Mouse (Mus musculus) CH12.LX (cell line): ENCODE data around the gene Ppil1. TPM values are rescaled to one million over a fixed set of nuclear protein-coding genes. Genes with fewer than 3 reads are reported as not detected.
"Not testable (repeated sequence)": the region's sequence is repeated elsewhere in the genome, so short reads cannot be mapped to it uniquely, and the experiment has no call there.

Experiments
- DNase-seq: peaks from one replicate; pipeline ENCODE4 v3.0.0-alpha.2; 2013; ENCODE audit errors: extremely low read depth
- H3K27ac ChIP-seq: 2 replicates; pipeline ENCODE4 v1.5.1; 2012; ENCODE audit warnings: low read depth, mild to moderate bottlenecking, control low read depth, moderate library complexity; ENCODE audit not compliant: insufficient read depth
- H3K27me3 ChIP-seq: replicated peaks from 2 replicates; pipeline ENCODE3; 2012; ENCODE audit warnings: inconsistent platforms
- H3K36me3 ChIP-seq, 2 experiments: replicated peaks in 1 of 2; 2 replicates each; pipeline versions ENCODE3 to v1.6.1; 2012; ENCODE audit warnings: inconsistent platforms in 1 of 2, low read length in 1 of 2, mild to moderate bottlenecking in 1 of 2, mixed read lengths in 1 of 2, moderate library complexity in 1 of 2; ENCODE audit not compliant: control insufficient read depth in 1 of 2, insufficient read depth in 1 of 2
- H3K4me1 ChIP-seq, 2 experiments: 2 replicates each; pipeline ENCODE4 v1.6.1; 2012; ENCODE audit warnings: inconsistent platforms in 1 of 2, moderate library complexity in 1 of 2; ENCODE audit not compliant: insufficient read depth in 2 of 2, control insufficient read depth in 1 of 2
- H3K4me2 ChIP-seq: 2 replicates; pipeline ENCODE4 v1.6.1; 2012; ENCODE audit warnings: low read depth, mild to moderate bottlenecking, control low read depth; ENCODE audit not compliant: poor library complexity, insufficient read depth, severe bottlenecking
- H3K4me3 ChIP-seq, 3 experiments: fragments of 150-350 bp in 1 of 3; sonication (generic) in 1 of 3; replicated peaks in 1 of 3; 2 replicates each; pipeline versions ENCODE3 to v1.5.1; 2011 to 2012; ENCODE audit warnings: low read depth in 2 of 3, low read length in 2 of 3, mild to moderate bottlenecking in 2 of 3, moderate library complexity in 2 of 3, control low read depth in 1 of 3, improper control_type of control experiment in 1 of 3, inconsistent platforms in 1 of 3, mixed read lengths in 1 of 3; ENCODE audit not compliant: poor library complexity in 1 of 3
- H3K79me2 ChIP-seq: replicated peaks from 2 replicates; pipeline ENCODE4 v1.6.1; 2012; ENCODE audit warnings: mild to moderate bottlenecking, moderate library complexity; ENCODE audit not compliant: control insufficient read depth, poor library complexity, insufficient read depth, severe bottlenecking; ENCODE audit errors: extremely low read depth
- H3K9ac ChIP-seq: 2 replicates; pipeline ENCODE4 v1.6.1; 2012; ENCODE audit warnings: low read depth, mild to moderate bottlenecking, control low read depth, moderate library complexity; ENCODE audit not compliant: insufficient read depth
- H3K9me3 ChIP-seq: replicated peaks from 2 replicates; pipeline ENCODE3; 2012; ENCODE audit warnings: low read length, inconsistent platforms, mixed read lengths
- BHLHE40 ChIP-seq: IDR thresholded peaks from 2 replicates; pipeline ENCODE4 v1.6.1; 2011; ENCODE audit warnings: mild to moderate bottlenecking, low read depth, low read length, improper control_type of control experiment
- CHD1 ChIP-seq: IDR thresholded peaks from 2 replicates; pipeline ENCODE4 v1.6.1; 2012; ENCODE audit warnings: low read depth, low read length, improper control_type of control experiment, inconsistent platforms
- CHD2 ChIP-seq: IDR thresholded peaks from 2 replicates; pipeline ENCODE4 v1.6.1; 2011; ENCODE audit warnings: low read length, improper control_type of control experiment
- EP300 ChIP-seq: IDR thresholded peaks from 2 replicates; pipeline ENCODE4 v1.6.1; 2011; ENCODE audit warnings: low read length, improper control_type of control experiment
- ETS1 ChIP-seq: conservative IDR thresholded peaks from 2 replicates; pipeline ENCODE4 v1.6.1; 2012; ENCODE audit warnings: low read depth, mild to moderate bottlenecking, inconsistent platforms, low read length, improper control_type of control experiment, moderate library complexity
- GABPA ChIP-seq: IDR thresholded peaks from 2 replicates; pipeline ENCODE4 v1.6.1; 2012; ENCODE audit warnings: low read depth, low read length, improper control_type of control experiment, inconsistent platforms; ENCODE audit not compliant: insufficient replicate concordance
- IRF4 ChIP-seq: IDR thresholded peaks from 2 replicates; pipeline ENCODE4 v1.6.1; 2014; ENCODE audit warnings: low read depth, mild to moderate bottlenecking, inconsistent platforms, low read length, improper control_type of control experiment
- JUN ChIP-seq: IDR thresholded peaks from 2 replicates; pipeline ENCODE4 v1.6.1; 2011; ENCODE audit warnings: low read depth, mild to moderate bottlenecking, low read length, improper control_type of control experiment, moderate library complexity; ENCODE audit not compliant: insufficient read depth
- KAT2A ChIP-seq: IDR thresholded peaks from 2 replicates; pipeline ENCODE4 v1.6.1; 2012; ENCODE audit warnings: low read length, improper control_type of control experiment, inconsistent platforms; ENCODE audit not compliant: insufficient replicate concordance
- MAFK ChIP-seq: IDR thresholded peaks from 2 replicates; pipeline ENCODE4 v1.6.1; 2011; ENCODE audit warnings: low read length, improper control_type of control experiment; ENCODE audit not compliant: insufficient replicate concordance
- MAX ChIP-seq: IDR thresholded peaks from 2 replicates; pipeline ENCODE4 v1.6.1; 2011; ENCODE audit warnings: low read length, improper control_type of control experiment
- MAZ ChIP-seq: IDR thresholded peaks from 2 replicates; pipeline ENCODE4 v1.6.1; 2012; ENCODE audit warnings: low read depth, mild to moderate bottlenecking, inconsistent platforms, low read length, improper control_type of control experiment, moderate library complexity
- MEF2A ChIP-seq: IDR thresholded peaks from 2 replicates; pipeline ENCODE4 v1.6.1; 2014; ENCODE audit warnings: low read depth, mild to moderate bottlenecking, inconsistent platforms, low read length, improper control_type of control experiment, borderline replicate concordance
- MXI1 ChIP-seq: IDR thresholded peaks from 2 replicates; pipeline ENCODE4 v1.6.1; 2011; ENCODE audit warnings: mild to moderate bottlenecking, low read depth, low read length, improper control_type of control experiment
- MYC ChIP-seq: IDR thresholded peaks from 2 replicates; pipeline ENCODE4 v1.6.1; 2011; ENCODE audit warnings: low read depth, mild to moderate bottlenecking, improper control_type of control experiment, low read length
- NELFE ChIP-seq: IDR thresholded peaks from 2 replicates; pipeline ENCODE4 v1.6.1; 2011; ENCODE audit warnings: low read depth, low read length, improper control_type of control experiment
- NRF1 ChIP-seq: IDR thresholded peaks from 2 replicates; pipeline ENCODE4 v1.6.1; 2014; ENCODE audit warnings: low read depth, mild to moderate bottlenecking, inconsistent platforms, low read length, improper control_type of control experiment, moderate library complexity
- PAX5 ChIP-seq: IDR thresholded peaks from 2 replicates; pipeline ENCODE4 v1.6.1; 2012; ENCODE audit warnings: low read length, inconsistent platforms, mixed read lengths
- POLR2A ChIP-seq: IDR thresholded peaks from 2 replicates; pipeline ENCODE4 v1.6.1; 2011; ENCODE audit warnings: low read depth, mild to moderate bottlenecking, improper control_type of control experiment, low read length
- SIN3A ChIP-seq: IDR thresholded peaks from 2 replicates; pipeline ENCODE4 v1.6.1; 2012; ENCODE audit warnings: low read length, improper control_type of control experiment, inconsistent platforms
- UBTF ChIP-seq: IDR thresholded peaks from 2 replicates; pipeline ENCODE4 v1.6.1; 2012; ENCODE audit warnings: low read depth, mild to moderate bottlenecking, inconsistent platforms, low read length, improper control_type of control experiment, moderate library complexity
- USF1 ChIP-seq: IDR thresholded peaks from 2 replicates; pipeline ENCODE4 v1.6.1; 2014; ENCODE audit warnings: low read depth, mild to moderate bottlenecking, inconsistent platforms, low read length, improper control_type of control experiment
- USF2 ChIP-seq: conservative IDR thresholded peaks from 2 replicates; pipeline ENCODE4 v1.6.1; 2011; ENCODE audit warnings: low read depth, low read length, improper control_type of control experiment
- ZC3H11A ChIP-seq: IDR thresholded peaks from 2 replicates; pipeline ENCODE4 v1.6.1; 2012; ENCODE audit warnings: low read depth, mild to moderate bottlenecking, inconsistent platforms, low read length, improper control_type of control experiment
- ZMIZ1 ChIP-seq: IDR thresholded peaks from 2 replicates; pipeline ENCODE4 v1.6.1; 2012; ENCODE audit warnings: low read depth, mild to moderate bottlenecking, inconsistent platforms, low read length, improper control_type of control experiment
- dilution Hi-C: fragments of 300-500 bp; cut with MboI; formaldehyde crosslinking; loops from 2 replicates; pipeline ENCODE4 v1.14.3; 2020; ENCODE audit warnings: low sequenced_read_pairs; ENCODE audit not compliant: extremely low pct_unique_long_range_greater_than_20kb, extremely low pct_ligation_motif_present
- in situ Hi-C: fragments of 300-500 bp; cut with MboI; formaldehyde crosslinking; loops from 3 replicates; pipeline ENCODE4 v1.14.3; 2019; ENCODE audit warnings: low sequenced_read_pairs, low pct_ligation_motif_present, low pct_unique_long_range_greater_than_20kb, mixed read lengths
- polyA plus RNA-seq: library from polyadenylated mRNA; unstranded; fragments of >175 nt; gene quantifications from 2 replicates; pipeline ENCODE4 v1.2.1, GENCODE M21; 2012; ENCODE audit warnings: low read depth; ENCODE audit not compliant: insufficient read length
- total RNA-seq, 2 experiments: library from RNA; depleted of rRNA; stranded (reverse); fragments of 300-350 nt in 1 of 2; fragments of >200 nt in 1 of 2; gene quantifications; 2 replicates each; pipeline ENCODE4 v1.2.3; 2012 to 2014

Gene Ppil1
- total and polyA plus RNA-seq, 3 experiments, result 97.2 to 143 (median 107) TPM

DNA sequence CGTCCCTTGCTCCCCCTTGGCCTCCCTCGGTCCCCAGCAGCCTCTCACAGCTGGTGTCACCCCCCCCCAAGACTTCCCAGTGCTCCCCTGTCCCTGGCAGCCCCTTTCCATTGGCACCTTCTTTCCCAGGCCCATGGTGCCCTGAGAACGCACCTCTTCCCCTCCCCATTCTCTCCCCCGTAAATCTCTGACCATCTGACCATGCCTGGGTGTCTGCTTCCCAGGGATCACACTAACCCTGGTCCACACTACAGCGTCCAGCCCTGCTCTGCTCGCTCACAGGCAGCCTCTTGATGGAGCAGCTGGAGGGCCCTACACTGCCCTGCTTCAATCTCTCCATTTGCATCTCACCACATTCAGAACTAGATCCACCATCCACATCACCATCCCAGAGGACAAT lies 7.5 kb downstream of the Ppil1 start:
- H3K4me3 ChIP-seq, result no peak overlapping the region

DNA sequence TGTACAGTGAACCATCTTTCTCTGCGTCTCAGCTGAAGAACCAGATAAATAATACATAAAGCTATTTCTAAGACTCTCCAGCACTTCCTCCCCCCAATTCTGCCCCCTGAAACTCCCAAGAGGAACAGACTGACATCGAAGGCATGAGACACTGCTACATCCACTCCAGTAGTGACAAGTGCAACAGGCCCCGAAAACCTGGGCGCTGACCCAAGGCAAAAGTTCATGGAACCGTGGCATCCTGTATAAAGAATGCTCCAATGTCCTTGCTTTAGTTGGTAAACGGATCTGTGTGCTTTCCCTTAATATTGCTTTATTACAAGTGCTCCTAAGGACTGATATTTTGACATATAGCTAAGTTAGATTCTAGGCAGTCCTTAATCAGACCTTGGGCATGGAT lies 9.2 kb downstream of the Ppil1 start:
- H3K4me3 ChIP-seq, dilution Hi-C loops, DNase-seq, in situ Hi-C loops, H3K9me3 ChIP-seq, H3K4me2 ChIP-seq, H3K9ac ChIP-seq, H3K27ac ChIP-seq, H3K27me3 ChIP-seq: not testable (repeated sequence)
- Histone ChIP-seq H3K79me2 (peaks cover 50% of the 10 kb centered on the region), H3K4me1 (peaks cover 8 to 46% of the 10 kb centered on the region in 2 experiments), H3K36me3 (peaks cover 65 to 81% of the 10 kb centered on the region in 2 experiments)

More for the DNA sequence above, 7.5 kb downstream of the Ppil1 start:
- in situ Hi-C loops (no loop called here), dilution Hi-C loops (no loop called here)
- H3K4me2 ChIP-seq, result no peak overlapping the region
- DNase-seq, result no peak
- H3K9me3 ChIP-seq, result no peaks in the 10 kb centered on the region
- no peaks in the 10 kb centered on the region for H3K27me3 ChIP-seq
- peaks cover 19 to 62% of the 10 kb centered on the region in 2 experiments for H3K4me1 ChIP-seq
- no peak overlapping the region for H3K9ac ChIP-seq
- H3K79me2 ChIP-seq, result peaks cover 61% of the 10 kb centered on the region
- TF ChIP-seq JUN (no peak), IRF4 (no peak), UBTF (no peak), EP300 (no peak), POLR2A (no peak), MAFK (no peak), NELFE (no peak), SIN3A (no peak), MAZ (no peak), NRF1 (no peak), MXI1 (no peak), ZC3H11A (no peak), MAX (no peak), ETS1 (no peak)
- TF ChIP-seq, all 38 proteins: peak for 0
- peaks cover 57 to 81% of the 10 kb centered on the region in 2 experiments for H3K36me3 ChIP-seq
- no peak overlapping the region for H3K27ac ChIP-seq

DNA sequence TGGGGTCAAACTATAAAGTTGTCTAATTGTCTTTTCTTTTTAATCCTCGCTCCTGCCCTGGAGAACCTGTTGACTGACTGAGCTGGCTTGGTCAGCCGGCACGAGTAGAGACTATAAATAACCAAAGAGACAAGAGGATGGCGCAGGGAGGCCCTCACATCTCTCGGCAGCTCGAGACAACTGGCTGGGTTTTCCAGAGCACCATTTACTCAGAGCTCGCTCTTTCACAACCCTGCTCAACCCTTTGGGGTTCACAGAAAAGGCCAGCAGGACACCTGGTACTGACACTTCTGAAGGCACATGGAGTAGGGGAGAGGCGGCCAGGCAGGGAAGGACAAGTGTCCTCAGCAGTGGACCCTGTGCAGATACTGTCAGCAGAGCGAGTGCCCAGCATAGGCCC lies 10.3 kb downstream of the Ppil1 start:
- Histone ChIP-seq H3K4me2 (no peak overlapping the region), H3K9ac (no peak overlapping the region), H3K79me2 (peaks cover 47% of the 10 kb centered on the region), H3K4me1 (peaks cover 8 to 37% of the 10 kb centered on the region in 2 experiments), H3K9me3 (no peaks in the 10 kb centered on the region), H3K36me3 (peaks cover 71 to 89% of the 10 kb centered on the region in 2 experiments), H3K27ac (peak overlapping the region; percentile 13; the same call in 1 of the 2 replicates), H3K27me3 (no peaks in the 10 kb centered on the region), H3K4me3 (no peak overlapping the region)
- TF ChIP-seq KAT2A (no peak), MYC (no peak), JUN (no peak), CHD1 (no peak), USF2 (no peak), ZC3H11A (no peak), MXI1 (no peak), PAX5 (no peak), BHLHE40 (peak; percentile 59), ZMIZ1 (no peak), GABPA (no peak), ETS1 (no peak), MEF2A (peak; percentile 24; the same call in 1 of the 2 replicates), SIN3A (no peak), USF1 (no peak), EP300 (no peak), MAZ (no peak), CHD2 (no peak)
- dilution Hi-C loops (no loop called here), in situ Hi-C loops (no loop called here)
- DNase-seq, result no peak
